Mouse (Mus musculus): ENCODE measurements at regions not wholly inside any gene's neighbourhood (a gene's known extent, or its start where the extent isn't known, plus 50 kb on each side); places are given as distances from the start of the nearest gene placed in this dataset.

DNA sequence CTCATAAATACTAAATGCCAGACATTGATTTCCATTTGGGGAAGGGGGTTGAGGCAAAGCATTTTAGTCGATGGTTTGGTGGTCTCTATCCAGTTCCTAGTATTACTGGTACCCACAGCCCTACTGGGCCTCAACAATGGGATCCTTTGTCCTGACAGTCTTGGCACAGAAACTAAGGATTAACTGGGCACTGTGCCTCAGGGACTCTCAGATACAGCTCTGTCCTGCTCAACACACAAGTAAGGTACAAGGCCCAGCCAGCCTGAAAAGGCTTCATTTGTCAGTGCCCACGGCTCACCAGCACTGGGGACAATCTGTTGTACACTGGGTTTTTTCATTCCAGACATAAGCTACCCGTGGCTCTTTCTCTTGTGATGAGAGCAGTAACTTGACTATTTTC is 686.0 kb downstream of the Nedd1 start:
- no peak overlapping the region for H3K4me3 ChIP-seq (ENCODE audit: insufficient read depth in 1 of 2, low read depth in 1 of 2, low read length in 2 of 2, poor library complexity in 1 of 2, severe bottlenecking in 1 of 2)
- H3K4me1 ChIP-seq (ENCODE audit: control insufficient read depth in 2 of 2, insufficient read depth in 2 of 2, low read length in 2 of 2, poor library complexity in 1 of 2): no peaks in the 10 kb centered on the region
- H3K9ac ChIP-seq (ENCODE audit: insufficient read depth, low read depth, low read length, poor library complexity, severe bottlenecking): no peak overlapping the region
- TF ChIP-seq ZNF384 (IDR thresholded peaks at IDR 0.05; ENCODE audit: low read depth, low read length) (no peak), ZC3H11A (IDR thresholded peaks at IDR 0.05; ENCODE audit: borderline replicate concordance, low read depth, low read length) (no peak), HCFC1 (IDR thresholded peaks at IDR 0.05; ENCODE audit: borderline replicate concordance, insufficient read depth, low read length) (no peak)
- in situ Hi-C loops (cut with MboI; ENCODE audit: low sequenced_read_pairs in 2 of 2, unreplicated experiment in 2 of 2): no loop called here
- H3K9me3 ChIP-seq (ENCODE audit: control insufficient read depth, insufficient read depth, low read depth, low read length): no peaks in the 10 kb centered on the region
- no peaks in the 10 kb centered on the region for H3K36me3 ChIP-seq (ENCODE audit: control insufficient read depth, insufficient read depth, low read length, poor library complexity, severe bottlenecking)
- no peak overlapping the region for H3K27ac ChIP-seq (ENCODE audit: insufficient read depth, low read depth, low read length, poor library complexity, severe bottlenecking)
- DNase-seq (ENCODE audit: low read depth, low spot score): no peak

DNA sequence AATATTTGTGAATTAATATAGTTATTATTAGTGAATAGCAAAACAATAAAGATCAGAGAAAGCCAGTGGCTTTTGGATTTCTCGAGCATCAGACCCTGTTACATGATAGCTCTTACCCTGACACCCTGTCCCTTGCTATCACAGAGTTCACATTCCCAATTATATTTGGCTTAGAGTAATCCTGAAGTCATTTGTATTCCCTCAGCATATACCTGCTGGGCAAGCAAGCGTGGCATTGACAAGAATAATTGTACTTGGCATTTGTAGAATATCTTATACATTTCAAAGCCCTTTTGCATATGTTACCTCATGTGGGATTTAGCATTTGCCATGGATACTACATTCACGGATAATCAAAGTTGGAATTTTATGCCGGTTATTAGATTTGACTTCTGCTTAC is 692.0 kb downstream of the Nedd1 start:
- no peak for TF ChIP-seq ZNF384 (IDR thresholded peaks at IDR 0.05; ENCODE audit: low read depth, low read length)
- TF ChIP-seq ZC3H11A (IDR thresholded peaks at IDR 0.05; ENCODE audit: borderline replicate concordance, low read depth, low read length): no peak
- no peak for TF ChIP-seq CHD2 (IDR thresholded peaks at IDR 0.05; ENCODE audit: low read depth, low read length)
- no peak for TF ChIP-seq HCFC1 (IDR thresholded peaks at IDR 0.05; ENCODE audit: borderline replicate concordance, insufficient read depth, low read length)
- TF ChIP-seq MAFK (IDR thresholded peaks at IDR 0.05; ENCODE audit: insufficient read depth, low read depth, low read length): no peak
- in situ Hi-C loops (cut with MboI; ENCODE audit: low sequenced_read_pairs in 2 of 2, unreplicated experiment in 2 of 2): no loop called here
- Histone ChIP-seq H3K27ac (ENCODE audit: insufficient read depth, low read depth, low read length, poor library complexity, severe bottlenecking) (no peak overlapping the region), H3K9me3 (ENCODE audit: control insufficient read depth, insufficient read depth, low read depth, low read length) (no peaks in the 10 kb centered on the region), H3K9ac (ENCODE audit: insufficient read depth, low read depth, low read length, poor library complexity, severe bottlenecking) (no peak overlapping the region), H3K4me1 (ENCODE audit: control insufficient read depth in 2 of 2, insufficient read depth in 2 of 2, low read length in 2 of 2, poor library complexity in 1 of 2) (no peaks in the 10 kb centered on the region), H3K36me3 (ENCODE audit: control insufficient read depth, insufficient read depth, low read length, poor library complexity, severe bottlenecking) (no peaks in the 10 kb centered on the region), H3K4me3 (ENCODE audit: insufficient read depth in 1 of 2, low read depth in 1 of 2, low read length in 2 of 2, poor library complexity in 1 of 2, severe bottlenecking in 1 of 2) (no peak overlapping the region)
- no peak for DNase-seq (ENCODE audit: low read depth, low spot score)

DNA sequence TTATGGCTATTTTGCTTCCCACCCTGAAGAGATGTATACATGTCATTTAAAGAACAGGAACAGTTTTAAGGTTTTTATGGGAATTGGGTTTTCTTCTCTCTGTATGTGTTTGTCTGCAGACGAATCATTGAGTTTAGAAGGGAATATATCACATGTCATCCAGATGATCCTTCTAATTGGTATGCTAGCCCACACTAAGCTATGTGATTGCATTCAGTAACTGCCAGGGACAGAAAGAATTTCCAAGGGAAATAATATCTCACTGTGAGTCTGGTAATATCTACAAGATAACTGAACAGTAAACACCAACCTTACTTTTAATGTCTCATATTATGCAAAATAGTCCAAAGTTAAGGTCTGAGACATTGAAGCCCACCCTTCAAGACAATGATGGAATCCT is 698.0 kb downstream of the Nedd1 start:
- in situ Hi-C loops (cut with MboI; ENCODE audit: low sequenced_read_pairs in 2 of 2, unreplicated experiment in 2 of 2): no loop called here

DNA sequence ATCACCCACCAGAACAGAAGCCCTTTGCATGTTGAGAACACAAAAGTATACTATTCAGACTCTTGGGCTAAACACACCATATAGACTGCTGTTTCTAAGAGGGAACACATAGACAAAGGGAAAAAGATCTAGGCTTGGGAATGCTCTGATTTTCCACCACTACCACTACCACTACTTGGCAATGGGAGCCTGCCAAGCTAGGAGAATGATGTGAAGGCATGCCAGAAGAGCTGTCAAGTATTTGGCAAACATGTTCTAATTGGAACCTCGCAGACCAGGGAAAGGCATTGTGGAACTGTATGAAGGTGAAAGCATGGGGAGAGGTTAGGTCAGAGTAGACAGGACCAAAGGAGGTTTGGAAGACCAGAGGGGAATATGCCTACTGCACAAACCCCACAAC is 701.2 kb downstream of the Nedd1 start:
- Histone ChIP-seq H3K9ac (ENCODE audit: insufficient read depth, low read depth, low read length, poor library complexity, severe bottlenecking) (no peak overlapping the region), H3K36me3 (ENCODE audit: control insufficient read depth, insufficient read depth, low read length, poor library complexity, severe bottlenecking) (no peaks in the 10 kb centered on the region), H3K4me1 (ENCODE audit: control insufficient read depth in 2 of 2, insufficient read depth in 2 of 2, low read length in 2 of 2, poor library complexity in 1 of 2) (no peaks in the 10 kb centered on the region), H3K9me3 (ENCODE audit: control insufficient read depth, insufficient read depth, low read depth, low read length) (0 out of 2 replicates have a peak, but pooled peaks cover 2% of the 10 kb centered on the region), H3K27ac (ENCODE audit: insufficient read depth, low read depth, low read length, poor library complexity, severe bottlenecking) (no peak overlapping the region), H3K4me3 (ENCODE audit: insufficient read depth in 1 of 2, low read depth in 1 of 2, low read length in 2 of 2, poor library complexity in 1 of 2, severe bottlenecking in 1 of 2) (no peak overlapping the region)
- no peak for TF ChIP-seq ZNF384 (IDR thresholded peaks at IDR 0.05; ENCODE audit: low read depth, low read length)
- TF ChIP-seq HCFC1 (IDR thresholded peaks at IDR 0.05; ENCODE audit: borderline replicate concordance, insufficient read depth, low read length): no peak
- no peak for TF ChIP-seq CHD2 (IDR thresholded peaks at IDR 0.05; ENCODE audit: low read depth, low read length)
- TF ChIP-seq MAFK (IDR thresholded peaks at IDR 0.05; ENCODE audit: insufficient read depth, low read depth, low read length): no peak
- TF ChIP-seq ZC3H11A (IDR thresholded peaks at IDR 0.05; ENCODE audit: borderline replicate concordance, low read depth, low read length): no peak
- in situ Hi-C loops (cut with MboI; ENCODE audit: low sequenced_read_pairs in 2 of 2, unreplicated experiment in 2 of 2): no loop called here
- no peak for DNase-seq (ENCODE audit: low read depth, low spot score)

More for the DNA sequence above, 698.0 kb downstream of the Nedd1 start:
- Histone ChIP-seq H3K9ac (ENCODE audit: insufficient read depth, low read depth, low read length, poor library complexity, severe bottlenecking) (no peak overlapping the region), H3K4me3 (ENCODE audit: insufficient read depth in 1 of 2, low read depth in 1 of 2, low read length in 2 of 2, poor library complexity in 1 of 2, severe bottlenecking in 1 of 2) (no peak overlapping the region), H3K9me3 (ENCODE audit: control insufficient read depth, insufficient read depth, low read depth, low read length) (0 out of 2 replicates have a peak, but pooled peaks cover 2% of the 10 kb centered on the region), H3K36me3 (ENCODE audit: control insufficient read depth, insufficient read depth, low read length, poor library complexity, severe bottlenecking) (no peaks in the 10 kb centered on the region), H3K27ac (ENCODE audit: insufficient read depth, low read depth, low read length, poor library complexity, severe bottlenecking) (no peak overlapping the region), H3K4me1 (ENCODE audit: control insufficient read depth in 2 of 2, insufficient read depth in 2 of 2, low read length in 2 of 2, poor library complexity in 1 of 2) (no peaks in the 10 kb centered on the region)
- TF ChIP-seq HCFC1 (IDR thresholded peaks at IDR 0.05; ENCODE audit: borderline replicate concordance, insufficient read depth, low read length) (no peak), MAFK (IDR thresholded peaks at IDR 0.05; ENCODE audit: insufficient read depth, low read depth, low read length) (no peak), ZC3H11A (IDR thresholded peaks at IDR 0.05; ENCODE audit: borderline replicate concordance, low read depth, low read length) (no peak), ZNF384 (IDR thresholded peaks at IDR 0.05; ENCODE audit: low read depth, low read length) (no peak), CHD2 (IDR thresholded peaks at IDR 0.05; ENCODE audit: low read depth, low read length) (no peak)
- no peak for DNase-seq (ENCODE audit: low read depth, low spot score)

DNA sequence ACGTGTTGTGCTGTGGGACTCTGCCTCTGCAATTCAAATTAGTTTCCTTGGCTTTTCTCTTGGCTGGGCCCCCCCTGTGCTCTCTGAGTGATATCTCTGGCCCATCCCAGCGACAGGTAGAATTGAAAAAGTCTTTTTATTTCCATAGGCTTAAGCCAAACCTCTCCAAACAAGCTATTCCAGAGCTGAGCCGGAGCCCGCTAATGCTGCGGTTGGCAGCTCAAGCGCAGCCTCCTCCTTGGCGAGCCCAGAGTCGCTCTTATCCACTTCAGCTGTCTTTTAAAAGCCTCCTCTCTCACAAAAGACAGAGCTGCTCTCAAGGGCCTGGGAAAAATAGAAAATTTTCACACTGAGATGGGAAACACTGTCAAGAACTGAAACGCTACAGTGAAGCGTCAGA is 712.7 kb downstream of the Nedd1 start:
- Histone ChIP-seq H3K36me3 (ENCODE audit: control insufficient read depth, insufficient read depth, low read length, poor library complexity, severe bottlenecking) (no peaks in the 10 kb centered on the region), H3K27ac (ENCODE audit: insufficient read depth, low read depth, low read length, poor library complexity, severe bottlenecking) (no peak overlapping the region), H3K9ac (ENCODE audit: insufficient read depth, low read depth, low read length, poor library complexity, severe bottlenecking) (no peak overlapping the region), H3K9me3 (ENCODE audit: control insufficient read depth, insufficient read depth, low read depth, low read length) (no peaks in the 10 kb centered on the region), H3K4me3 (ENCODE audit: insufficient read depth in 1 of 2, low read depth in 1 of 2, low read length in 2 of 2, poor library complexity in 1 of 2, severe bottlenecking in 1 of 2) (no peak overlapping the region), H3K4me1 (ENCODE audit: control insufficient read depth in 2 of 2, insufficient read depth in 2 of 2, low read length in 2 of 2, poor library complexity in 1 of 2) (no peaks in the 10 kb centered on the region)
- no peak for DNase-seq (ENCODE audit: low read depth, low spot score)
- in situ Hi-C loops (cut with MboI; ENCODE audit: low sequenced_read_pairs in 2 of 2, unreplicated experiment in 2 of 2): no loop called here
- TF ChIP-seq ZNF384 (IDR thresholded peaks at IDR 0.05; ENCODE audit: low read depth, low read length) (no peak), ZC3H11A (IDR thresholded peaks at IDR 0.05; ENCODE audit: borderline replicate concordance, low read depth, low read length) (no peak), HCFC1 (IDR thresholded peaks at IDR 0.05; ENCODE audit: borderline replicate concordance, insufficient read depth, low read length) (no peak), CHD2 (IDR thresholded peaks at IDR 0.05; ENCODE audit: low read depth, low read length) (no peak), MAFK (IDR thresholded peaks at IDR 0.05; ENCODE audit: insufficient read depth, low read depth, low read length) (no peak)

All from ES-E14 (cell line).